Mouse (Mus musculus): ENCODE results near the gene Zbtb49. TPM values are rescaled to one million over a fixed set of nuclear protein-coding genes. Genes with fewer than 3 reads are reported as not detected.

The Zbtb49 gene
- polyA plus RNA-seq, 1 experiment from 2014 or later, result 11.9 TPM

DNA sequence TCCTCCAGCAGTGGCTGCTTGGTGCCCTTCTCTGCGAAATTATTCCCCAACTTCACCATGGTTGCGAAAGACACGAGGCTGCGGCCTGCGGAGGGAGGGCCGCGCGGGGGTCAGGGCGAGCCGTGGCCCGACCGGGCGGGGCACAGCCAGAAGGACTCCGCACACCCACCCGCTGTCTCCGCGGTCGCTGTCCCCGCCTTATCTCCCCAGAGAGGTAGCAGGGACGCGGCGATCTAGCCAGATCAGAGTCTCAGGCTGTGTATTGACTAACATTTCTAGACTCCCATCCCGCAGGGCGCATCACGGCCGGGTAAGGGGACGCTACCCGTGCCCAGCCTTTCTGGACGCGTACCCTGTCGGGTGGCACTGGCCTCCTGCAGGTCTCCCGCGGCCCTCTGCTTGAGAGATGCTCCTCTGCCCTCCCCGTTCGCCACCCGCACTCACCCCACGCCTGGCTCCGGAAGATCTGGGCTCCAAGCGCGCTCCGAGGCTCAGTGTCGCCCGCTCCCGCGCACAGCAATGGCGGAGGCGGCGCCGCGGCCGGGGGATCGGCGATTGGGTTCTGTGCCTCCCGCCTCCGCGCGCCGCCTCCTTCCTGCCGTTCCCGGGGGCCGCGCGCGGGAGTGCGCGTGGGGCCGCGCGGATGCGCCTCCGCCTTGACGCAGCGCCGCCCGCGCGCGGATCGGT is 61.2 kb downstream of the Zbtb49 start:
- H3K27me3 ChIP-seq, result peaks cover 46% of the 10 kb centered on the region
- TF ChIP-seq CTCF (IDR thresholded peaks at IDR 0.05), result no peak

DNA sequence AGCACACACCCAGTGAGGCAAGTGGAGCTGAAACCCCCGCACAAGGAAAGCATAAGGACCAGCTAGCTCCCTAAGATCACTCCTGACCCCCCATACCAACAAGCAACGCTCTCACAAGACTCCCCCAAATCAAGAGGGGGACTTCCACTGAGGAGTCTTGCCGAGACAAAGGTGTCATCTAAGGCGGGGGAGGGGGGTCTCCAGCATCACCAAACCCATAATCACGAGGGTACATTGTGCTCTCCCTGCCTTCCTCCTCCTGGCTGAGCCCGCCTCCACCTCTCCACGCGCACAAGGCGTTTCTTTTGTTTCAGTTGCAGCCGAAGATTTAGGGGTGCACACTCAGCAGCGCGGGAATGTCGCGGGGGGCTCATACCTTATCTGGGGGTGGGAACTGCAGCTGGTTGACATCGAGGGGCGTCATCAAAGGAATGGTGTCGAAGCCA is 61.7 kb downstream of the Zbtb49 start:
- ChIA-PET POLR2A (no interaction called here), CTCF (no interaction called here)
- H3K27me3 ChIP-seq, result peaks cover 45% of the 10 kb centered on the region
- no peak for TF ChIP-seq CTCF (IDR thresholded peaks at IDR 0.05)
- in situ Hi-C loops (cut with MboI; ENCODE audit: low pct_unique_long_range_greater_than_20kb), result no loop called here
- ATAC-seq (no peak), DNase-seq (ENCODE audit: low read depth, low spot score) (no peak)

More for the DNA sequence above, 61.2 kb downstream of the Zbtb49 start:
- CTCF ChIA-PET, result no interaction called here
- ATAC-seq, result peak; percentile 32
- POLR2A ChIA-PET, result no interaction called here
- in situ Hi-C loops (cut with MboI; ENCODE audit: low pct_unique_long_range_greater_than_20kb), result no loop called here
- DNase-seq (ENCODE audit: low read depth, low spot score), result no peak

DNA sequence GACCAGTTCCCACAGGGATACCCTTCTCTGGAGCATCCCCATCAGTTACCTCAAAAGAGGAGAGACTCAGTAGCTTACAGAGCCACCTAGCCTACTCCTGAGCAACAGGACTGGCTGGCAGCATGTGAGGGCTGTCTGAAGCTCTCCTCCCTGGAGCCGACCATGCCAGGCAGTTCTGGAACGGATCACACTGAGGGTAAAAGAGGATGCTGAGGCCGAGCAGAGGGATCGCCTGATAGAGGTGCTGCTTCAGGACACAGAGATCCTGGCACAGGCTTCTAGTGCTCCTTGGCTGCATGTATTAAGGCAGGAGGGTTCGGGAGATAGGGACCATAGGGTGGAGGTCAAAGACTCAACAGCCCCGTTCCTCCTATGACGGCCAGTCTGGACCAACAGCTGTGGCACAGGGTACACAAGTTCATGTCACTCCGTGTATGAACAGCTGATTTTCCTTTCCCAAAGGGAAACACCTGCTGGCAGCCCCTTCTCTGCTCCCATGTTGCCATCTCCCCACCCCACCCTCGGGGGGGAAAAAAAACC is 62.7 kb downstream of the Zbtb49 start:
- ATAC-seq, result no peak
- in situ Hi-C loops (cut with MboI; ENCODE audit: low pct_unique_long_range_greater_than_20kb), result no loop called here
- H3K27me3 ChIP-seq, result peaks cover 42% of the 10 kb centered on the region
- TF ChIP-seq CTCF (IDR thresholded peaks at IDR 0.05), result no peak
- DNase-seq (ENCODE audit: low read depth, low spot score), result no peak
- POLR2A ChIA-PET, result no interaction called here
- CTCF ChIA-PET, result no interaction called here

DNA sequence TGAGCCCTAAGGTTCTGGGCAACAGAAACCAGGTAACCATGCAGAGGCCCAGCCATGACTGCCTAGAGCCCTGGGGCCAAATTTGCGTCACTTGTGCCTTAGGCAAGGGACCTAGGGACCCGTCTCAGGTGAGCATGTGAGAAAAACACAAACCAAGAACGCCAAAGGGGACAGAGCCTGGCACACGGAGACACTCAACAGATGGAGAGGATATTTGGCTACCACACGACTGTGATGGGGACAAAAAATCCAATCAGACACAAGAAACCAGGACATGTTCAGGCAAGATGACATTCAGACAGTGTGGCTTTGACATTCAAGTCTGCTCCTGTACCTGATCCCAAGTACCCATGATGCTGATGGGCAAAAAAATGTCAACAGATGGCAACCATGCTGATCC is 66.6 kb downstream of the Zbtb49 start:
- POLR2A ChIA-PET, result no interaction called here

DNA sequence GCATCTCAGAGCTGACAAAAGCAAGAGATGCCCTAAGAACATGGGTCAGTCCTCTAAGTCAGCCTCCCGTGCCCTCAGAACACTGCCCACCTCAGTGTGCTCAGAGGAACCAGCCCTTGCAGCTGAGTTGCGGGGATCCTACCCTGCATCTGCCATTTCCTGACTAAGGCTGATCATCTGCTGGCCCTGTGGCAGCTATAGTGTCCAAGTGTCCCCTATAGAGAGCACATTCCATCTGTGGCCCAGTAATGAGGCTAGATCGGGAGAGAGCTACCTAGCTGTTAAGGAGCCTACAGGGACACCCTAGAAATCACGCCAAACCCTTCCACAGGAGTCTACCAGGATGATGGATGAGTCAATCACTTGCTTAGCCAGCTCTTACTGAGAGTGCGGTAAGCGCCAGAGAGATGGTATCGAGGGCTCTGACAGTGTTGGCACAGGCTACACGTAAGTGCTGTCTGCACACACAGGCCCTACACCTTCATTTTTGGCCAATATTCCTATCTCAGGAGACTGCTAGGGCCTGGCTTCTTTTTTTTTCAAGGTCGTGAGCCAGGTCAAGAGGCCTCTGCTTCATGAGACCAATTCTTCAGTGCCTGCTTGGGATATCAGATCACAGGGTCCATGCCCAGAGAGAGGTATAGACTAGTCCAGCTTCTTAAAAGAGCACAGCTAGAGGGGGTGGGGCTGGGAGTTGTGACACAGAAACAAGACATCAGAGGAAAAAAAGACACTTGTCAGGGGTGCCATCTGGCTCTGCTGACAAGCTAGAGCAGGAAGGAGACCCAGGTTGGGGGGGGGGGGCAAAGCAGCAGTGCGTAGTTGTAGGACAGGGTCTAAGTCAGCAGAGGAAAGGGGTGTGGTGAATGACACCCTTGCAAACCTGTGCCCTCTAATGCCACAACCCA is 67.8 kb downstream of the Zbtb49 start:
- CTCF ChIA-PET, result interaction anchor here (0.6 to 3.1 kb wide), 2 partner anchors 45 to 58 kb away, joined by 3 to 10 read pairs; no protein-coding TSS in a partner anchor
- in situ Hi-C loops (cut with MboI; ENCODE audit: low pct_unique_long_range_greater_than_20kb), result no loop called here
- no peak for TF ChIP-seq CTCF (IDR thresholded peaks at IDR 0.05)

More for the DNA sequence above, 66.6 kb downstream of the Zbtb49 start:
- TF ChIP-seq CTCF (IDR thresholded peaks at IDR 0.05), result no peak
- DNase-seq (ENCODE audit: low read depth, low spot score) (no peak), ATAC-seq (no peak)
- in situ Hi-C loops (cut with MboI; ENCODE audit: low pct_unique_long_range_greater_than_20kb), result no loop called here
- CTCF ChIA-PET, result no interaction called here
- H3K27me3 ChIP-seq, result peaks cover 14% of the 10 kb centered on the region

DNA sequence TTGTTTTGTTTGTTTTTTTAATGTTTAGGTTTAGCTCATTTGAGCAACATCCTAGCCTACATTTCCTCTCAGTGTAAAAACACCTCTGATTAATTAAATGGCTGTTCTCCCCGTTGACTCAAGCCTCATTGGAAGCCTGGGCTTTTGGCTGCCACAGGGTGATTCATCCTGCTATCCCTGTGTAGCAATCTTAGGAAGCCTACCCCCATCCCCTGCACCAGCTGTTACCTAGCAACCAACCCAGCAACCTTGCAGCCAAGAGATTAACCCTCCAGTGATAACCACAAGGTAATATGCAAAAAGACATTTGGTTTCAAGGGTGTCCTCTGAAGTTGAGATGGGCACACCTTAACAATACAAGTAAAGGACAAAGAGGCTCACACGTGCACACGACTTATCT is 69.0 kb downstream of the Zbtb49 start:
- in situ Hi-C loops (cut with MboI; ENCODE audit: low pct_unique_long_range_greater_than_20kb), result no loop called here
- POLR2A ChIA-PET, result no interaction called here
- CTCF ChIA-PET, result interaction anchor here (1.0 to 3.1 kb wide), 2 partner anchors 33 to 46 kb away, joined by 3 to 10 read pairs; no protein-coding TSS in a partner anchor
- ATAC-seq (peak; percentile 79), DNase-seq (ENCODE audit: low read depth, low spot score) (peak; percentile 57)
- TF ChIP-seq CTCF (IDR thresholded peaks at IDR 0.05), result no peak
- no peaks in the 10 kb centered on the region for H3K27me3 ChIP-seq

More for the DNA sequence above, 67.8 kb downstream of the Zbtb49 start:
- POLR2A ChIA-PET, result interaction anchor here (0.6 kb wide), 1 partner anchor 80 kb away, joined by 4 read pairs; no protein-coding TSS in a partner anchor
- DNase-seq (ENCODE audit: low read depth, low spot score) (no peak), ATAC-seq (no peak)
- H3K27me3 ChIP-seq, result peaks cover 6% of the 10 kb centered on the region

DNA sequence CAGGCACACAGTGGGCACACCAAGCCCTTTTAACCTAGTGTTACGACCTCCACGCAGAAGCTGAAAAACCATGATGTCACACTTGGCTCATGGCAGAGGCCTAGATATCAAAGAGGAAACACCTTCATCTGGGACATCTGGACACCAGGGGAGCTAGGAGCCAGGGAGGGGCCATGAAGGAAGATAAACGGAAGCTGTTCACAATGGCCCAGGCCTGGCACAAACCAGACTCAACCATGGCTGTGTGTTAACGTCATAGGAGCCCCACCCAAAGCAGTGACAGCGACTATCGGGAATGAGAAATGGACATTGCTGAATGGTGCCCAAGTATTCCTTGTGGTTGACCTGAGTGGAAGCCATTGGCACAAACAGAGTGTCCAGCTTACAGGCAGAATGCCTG is 73.7 kb downstream of the Zbtb49 start:
- TF ChIP-seq CTCF (IDR thresholded peaks at IDR 0.05), result no peak
- no peaks in the 10 kb centered on the region for H3K27me3 ChIP-seq
- in situ Hi-C loops (cut with MboI; ENCODE audit: low pct_unique_long_range_greater_than_20kb), result no loop called here
- DNase-seq (ENCODE audit: low read depth, low spot score) (no peak), ATAC-seq (no peak)
- CTCF ChIA-PET, result no interaction called here
- POLR2A ChIA-PET, result no interaction called here

DNA sequence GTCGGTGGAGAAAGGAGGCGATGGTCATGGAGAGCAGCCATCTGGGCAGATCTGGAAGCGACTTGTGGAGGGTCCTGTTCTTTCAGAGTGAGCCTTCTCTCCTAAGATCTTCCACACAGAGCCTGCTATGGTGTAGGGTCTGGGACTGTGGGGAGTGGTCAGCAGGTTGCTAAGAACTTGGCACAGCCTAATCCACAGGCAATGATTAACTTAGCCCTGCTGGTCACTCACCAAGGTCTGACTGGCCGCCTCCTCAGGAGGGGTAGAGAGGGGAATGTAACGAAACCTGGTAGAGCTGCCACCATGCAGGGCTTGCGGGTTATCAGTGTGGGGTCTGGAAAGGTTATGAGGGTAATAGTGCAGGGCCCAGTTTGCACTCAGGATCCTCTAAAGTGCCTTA is 79.4 kb downstream of the Zbtb49 start:
- CTCF ChIA-PET, result interaction anchor here (0.6 to 0.7 kb wide), 2 partner anchors 15 to 25 kb away, joined by 3 read pairs; no protein-coding TSS in a partner anchor

More for the DNA sequence above, 79.4 kb downstream of the Zbtb49 start:
- no peak for DNase-seq (ENCODE audit: low read depth, low spot score)
- TF ChIP-seq CTCF (IDR thresholded peaks at IDR 0.05), result no peak
- in situ Hi-C loops (cut with MboI; ENCODE audit: low pct_unique_long_range_greater_than_20kb), result no loop called here
- no peak for ATAC-seq
- POLR2A ChIA-PET, result interaction anchor here (1.3 kb wide), 1 partner anchor 12 kb away, joined by 4 read pairs; no protein-coding TSS in a partner anchor
- H3K27me3 ChIP-seq, result no peaks in the 10 kb centered on the region

Other genes with a start within 250 kb of the Zbtb49 start
- 48.1 TPM for gene Stx18, start 181.7 kb downstream of the Zbtb49 start, polyA plus RNA-seq (2021)
- 12.7 TPM for gene Nsg1, start 60.5 kb downstream of the Zbtb49 start, polyA plus RNA-seq (2021)
- 36.6 TPM for gene Lyar, start within 50 bp of the Zbtb49 start, polyA plus RNA-seq (2021)
- gene Tmem128, start 39.7 kb upstream of the Zbtb49 start, polyA plus RNA-seq (2021), result 63.1 TPM
- gene Otop1, start 55.5 kb upstream of the Zbtb49 start, polyA plus RNA-seq (2021), result not detected
- not detected for gene Drd5, start 98.9 kb upstream of the Zbtb49 start, polyA plus RNA-seq (2021)